Mouse (Mus musculus) splenic B cell, adult 2 months (primary cell): Measurements from ENCODE around the gene Gm42742.

ENCODE experiments used
- DNase-seq: peaks from one replicate; pipeline ENCODE4 v3.0.0-alpha.2; 2011; ENCODE audit warnings: low read depth, low spot score
- H3K27me3 ChIP-seq: 2 replicates; pipeline ENCODE4 v1.6.1; 2012; ENCODE audit warnings: mild to moderate bottlenecking, low read length, moderate library complexity, mixed read lengths; ENCODE audit not compliant: control insufficient read depth, poor library complexity, insufficient read depth, severe bottlenecking
- H3K36me3 ChIP-seq: 2 replicates; pipeline ENCODE4 v1.6.1; 2012; ENCODE audit warnings: mild to moderate bottlenecking, low read length, moderate library complexity, mixed read lengths; ENCODE audit not compliant: control insufficient read depth, poor library complexity, insufficient read depth, severe bottlenecking

Gm42742 gene

DNA sequence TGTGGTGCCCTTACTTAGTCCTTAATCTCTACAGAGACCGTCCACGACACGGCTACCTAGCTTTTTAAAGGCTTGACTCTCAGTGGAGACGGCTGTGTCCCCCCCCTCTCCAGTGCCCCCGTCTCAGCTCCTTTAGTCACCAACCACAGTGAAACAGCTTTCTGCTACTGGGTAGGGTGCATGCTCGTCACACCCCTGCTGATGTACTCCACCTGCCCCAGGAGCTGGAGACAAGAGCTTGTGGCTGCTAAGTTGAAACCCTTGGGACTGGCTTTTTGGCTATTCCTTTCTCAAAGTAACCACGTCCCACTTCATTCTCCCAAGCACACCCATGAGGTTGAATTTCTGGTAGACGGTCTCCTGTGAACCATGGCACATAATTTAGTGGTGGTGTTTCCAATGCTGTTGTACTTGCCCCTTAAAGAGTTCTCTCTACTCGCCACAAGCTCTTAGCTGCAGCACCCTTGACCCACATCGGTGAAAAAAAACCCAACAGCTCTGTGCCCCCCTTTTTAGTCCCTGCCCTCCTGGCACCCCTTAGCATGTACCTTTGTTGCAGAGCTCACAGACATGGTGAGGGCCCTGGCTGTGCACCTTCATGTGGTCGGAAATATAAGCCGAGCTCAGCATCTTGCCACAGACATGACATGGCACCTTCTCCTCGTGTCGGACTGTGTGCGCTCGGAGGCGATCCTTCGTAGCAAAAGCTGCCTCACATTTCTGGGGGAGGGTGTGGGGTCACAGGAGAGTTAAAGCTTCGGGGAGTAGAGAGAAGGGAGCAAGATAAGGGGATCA, 3.2 kb upstream of the Gm42742 start:
- no peak for DNase-seq
- no peaks in the 10 kb centered on the region for H3K27me3 ChIP-seq
- peaks cover 8% of the 10 kb centered on the region for H3K36me3 ChIP-seq

DNA sequence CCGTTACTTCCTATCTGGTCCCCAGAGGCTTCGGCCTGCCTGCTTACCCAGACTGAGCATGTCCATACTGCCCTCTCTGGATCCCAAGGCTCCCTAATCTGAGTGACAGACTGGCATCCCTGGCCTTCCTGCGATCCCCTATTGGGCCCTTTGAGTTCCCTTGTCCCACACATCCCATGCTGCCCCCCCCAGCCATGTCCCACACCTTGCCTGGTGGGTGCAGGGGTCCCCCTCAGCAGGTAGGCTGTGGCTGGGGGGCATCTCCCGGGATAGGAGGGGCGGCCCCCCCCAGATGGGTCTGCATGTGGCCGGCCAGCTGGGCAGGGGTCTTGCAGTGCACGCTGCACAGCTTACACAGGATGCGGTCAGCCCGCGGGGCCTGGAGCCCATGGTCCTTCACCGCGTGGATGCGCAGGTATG, 2.4 kb upstream of the Gm42742 start:
- DNase-seq = no peak
- Histone ChIP-seq H3K36me3 (peaks cover 8% of the 10 kb centered on the region), H3K27me3 (no peaks in the 10 kb centered on the region)

DNA sequence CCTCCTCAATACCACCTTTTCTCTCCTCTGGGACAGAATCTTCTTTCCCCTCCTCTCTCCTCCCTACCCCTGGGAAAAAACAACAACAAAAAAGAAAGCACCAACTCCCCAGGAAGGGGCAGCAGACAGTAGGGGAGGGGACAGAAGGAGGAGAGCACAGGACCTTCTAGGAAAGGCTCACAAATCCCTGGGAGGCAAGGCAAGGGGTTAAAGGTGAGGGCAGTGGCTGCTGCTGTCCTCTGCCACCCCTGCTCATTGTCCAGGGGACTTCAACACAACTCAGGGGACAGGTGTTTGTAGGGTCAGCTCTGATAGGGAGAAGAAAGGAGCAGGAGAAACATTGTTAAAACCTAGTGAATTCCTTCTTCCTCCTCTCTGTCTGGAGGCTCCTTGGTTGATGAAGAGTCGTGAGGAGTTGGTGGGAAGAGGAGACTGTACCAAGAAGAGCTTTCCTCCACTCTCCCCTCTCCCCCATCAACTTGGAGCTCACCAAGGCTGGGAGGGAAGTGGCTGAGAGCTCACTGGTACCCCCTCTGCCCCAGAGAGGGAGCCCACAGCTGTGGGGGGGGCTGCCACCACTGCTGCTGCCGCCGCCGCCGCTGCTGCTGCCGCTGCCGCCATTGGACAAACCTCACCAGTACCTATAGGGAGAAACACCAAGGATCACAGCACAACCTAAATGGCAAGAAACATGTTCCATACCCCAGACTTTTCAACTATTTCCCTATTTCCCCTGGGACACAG, 1.8 kb upstream of the Gm42742 start:
- no peak for DNase-seq
- Histone ChIP-seq H3K36me3 (peaks cover 8% of the 10 kb centered on the region), H3K27me3 (no peaks in the 10 kb centered on the region)

DNA sequence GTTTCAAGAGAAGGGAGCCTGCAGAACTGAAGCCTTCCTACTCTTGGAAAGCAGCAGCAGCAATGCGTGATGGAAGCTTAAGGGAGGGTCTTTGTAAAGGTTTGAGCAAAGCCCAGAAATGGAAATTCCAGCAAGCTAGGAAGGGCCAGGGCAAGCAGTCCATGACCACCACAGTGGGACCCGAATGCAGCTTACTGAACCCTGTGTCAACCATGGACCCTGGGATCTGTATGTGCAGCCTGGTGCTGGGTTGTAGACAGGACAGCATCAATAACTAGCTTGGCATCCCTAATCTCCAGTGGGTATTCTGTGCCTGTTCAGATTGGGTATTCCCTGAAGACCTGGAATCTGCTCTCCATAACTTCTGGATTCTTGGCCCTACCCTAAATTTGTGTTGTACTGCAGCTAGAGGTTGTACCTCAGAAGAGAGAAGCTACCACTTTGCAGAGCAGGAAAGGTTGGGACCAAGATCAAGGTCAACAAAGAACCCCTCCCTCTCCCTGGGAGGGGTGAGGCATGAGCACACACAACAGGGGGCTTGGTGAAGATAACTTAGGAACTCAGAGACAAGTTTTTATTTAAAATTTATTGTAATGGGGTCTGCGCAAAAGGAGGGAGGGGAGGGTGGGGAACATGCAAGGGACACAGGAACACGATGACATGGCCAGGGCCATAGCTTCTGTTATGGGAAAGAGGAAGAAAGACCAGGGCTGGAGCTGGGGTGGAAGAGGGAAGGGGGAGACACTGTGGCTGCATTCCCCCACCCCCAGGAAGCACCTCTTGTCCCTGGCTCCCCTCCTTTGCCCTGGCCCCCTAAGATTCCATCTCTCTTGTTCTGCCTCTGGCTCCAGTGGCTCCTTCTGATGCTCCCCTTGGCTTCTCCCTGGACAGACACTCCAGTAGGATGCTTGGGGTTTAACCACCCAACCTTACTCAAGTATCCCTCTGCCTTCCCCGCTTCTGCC, 948 bp upstream of the Gm42742 start:
- no peaks in the 10 kb centered on the region for H3K27me3 ChIP-seq
- DNase-seq = no peak

DNA sequence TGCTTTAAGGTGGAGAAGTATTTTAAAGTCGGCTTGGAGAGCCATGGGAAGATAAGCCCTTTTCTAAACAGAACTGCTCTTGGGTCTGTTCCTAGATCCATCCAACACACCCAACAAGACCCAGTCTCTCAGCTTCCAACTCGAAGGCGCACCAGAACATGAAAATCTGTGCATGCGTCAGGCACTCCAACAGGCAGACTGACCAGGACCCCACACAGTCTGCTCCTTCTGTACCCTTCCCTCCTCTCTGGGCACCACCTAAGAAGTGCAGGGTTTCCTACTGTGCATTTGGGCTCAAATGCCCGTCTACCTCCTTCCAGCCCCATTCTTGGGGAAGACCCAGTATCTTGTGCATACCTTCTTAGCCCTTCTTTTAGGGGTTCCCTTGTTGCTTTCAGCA, 406 bp downstream of the Gm42742 start:
- H3K36me3 ChIP-seq = peaks cover 8% of the 10 kb centered on the region
- no peaks in the 10 kb centered on the region for H3K27me3 ChIP-seq
- DNase-seq = no peak

More for the DNA sequence above, 948 bp upstream of the Gm42742 start:
- peaks cover 8% of the 10 kb centered on the region for H3K36me3 ChIP-seq

DNA sequence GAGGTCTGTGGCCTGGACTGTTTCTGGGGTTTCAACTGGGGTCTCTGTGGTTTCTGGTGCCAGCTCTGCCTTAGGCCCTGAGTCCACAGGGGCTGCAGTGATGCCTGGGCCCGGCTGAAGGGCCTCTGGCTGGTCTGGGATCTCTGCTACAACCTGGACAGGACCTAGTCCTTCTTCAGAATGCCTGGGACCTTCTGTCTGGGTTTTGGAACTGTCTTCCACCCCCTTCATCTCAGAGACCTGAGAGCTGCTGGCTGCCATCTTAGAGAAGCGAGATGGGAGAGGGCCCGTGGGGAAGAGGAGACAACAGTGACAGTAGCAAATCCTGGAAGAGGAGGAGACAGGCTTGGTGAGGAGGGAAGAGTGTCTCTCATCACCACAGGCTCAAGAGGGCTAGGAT, 866 bp downstream of the Gm42742 start:
- DNase-seq = no peak
- Histone ChIP-seq H3K27me3 (no peaks in the 10 kb centered on the region), H3K36me3 (peaks cover 8% of the 10 kb centered on the region)

DNA sequence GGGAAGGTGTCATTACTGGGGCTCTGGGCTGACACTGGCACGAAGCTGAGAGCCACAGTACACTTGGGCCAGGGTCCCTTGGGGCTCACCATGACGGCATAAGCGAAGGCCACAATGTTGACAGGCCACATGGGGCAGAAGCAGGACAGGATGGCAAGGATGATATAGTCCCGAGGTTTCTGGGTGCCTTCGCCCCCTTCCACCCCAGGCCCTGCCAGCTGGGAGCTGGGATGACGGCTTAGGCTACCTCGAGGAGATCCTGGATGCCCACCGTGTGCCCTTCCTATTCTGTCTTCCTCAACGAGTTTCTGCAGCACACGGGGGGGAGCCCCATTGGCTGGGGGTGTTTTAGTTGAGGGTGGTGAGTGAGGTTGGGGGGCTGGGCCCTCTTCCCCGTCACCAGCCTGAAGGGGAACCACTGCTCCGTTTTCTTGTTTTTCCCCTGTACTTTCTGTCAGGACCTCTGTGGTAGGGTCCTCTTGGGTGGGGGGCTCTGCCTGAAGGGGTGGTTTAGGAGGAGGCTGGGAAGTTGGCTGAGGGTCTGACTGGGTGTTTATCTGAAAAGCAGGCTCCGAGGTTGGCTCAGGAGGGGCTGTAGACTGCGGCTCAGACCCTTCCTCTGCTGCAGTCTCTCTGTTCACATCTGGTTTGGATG, 1.5 kb downstream of the Gm42742 start:
- H3K27me3 ChIP-seq = no peaks in the 10 kb centered on the region
- no peak for DNase-seq
- H3K36me3 ChIP-seq = peaks cover 8% of the 10 kb centered on the region

DNA sequence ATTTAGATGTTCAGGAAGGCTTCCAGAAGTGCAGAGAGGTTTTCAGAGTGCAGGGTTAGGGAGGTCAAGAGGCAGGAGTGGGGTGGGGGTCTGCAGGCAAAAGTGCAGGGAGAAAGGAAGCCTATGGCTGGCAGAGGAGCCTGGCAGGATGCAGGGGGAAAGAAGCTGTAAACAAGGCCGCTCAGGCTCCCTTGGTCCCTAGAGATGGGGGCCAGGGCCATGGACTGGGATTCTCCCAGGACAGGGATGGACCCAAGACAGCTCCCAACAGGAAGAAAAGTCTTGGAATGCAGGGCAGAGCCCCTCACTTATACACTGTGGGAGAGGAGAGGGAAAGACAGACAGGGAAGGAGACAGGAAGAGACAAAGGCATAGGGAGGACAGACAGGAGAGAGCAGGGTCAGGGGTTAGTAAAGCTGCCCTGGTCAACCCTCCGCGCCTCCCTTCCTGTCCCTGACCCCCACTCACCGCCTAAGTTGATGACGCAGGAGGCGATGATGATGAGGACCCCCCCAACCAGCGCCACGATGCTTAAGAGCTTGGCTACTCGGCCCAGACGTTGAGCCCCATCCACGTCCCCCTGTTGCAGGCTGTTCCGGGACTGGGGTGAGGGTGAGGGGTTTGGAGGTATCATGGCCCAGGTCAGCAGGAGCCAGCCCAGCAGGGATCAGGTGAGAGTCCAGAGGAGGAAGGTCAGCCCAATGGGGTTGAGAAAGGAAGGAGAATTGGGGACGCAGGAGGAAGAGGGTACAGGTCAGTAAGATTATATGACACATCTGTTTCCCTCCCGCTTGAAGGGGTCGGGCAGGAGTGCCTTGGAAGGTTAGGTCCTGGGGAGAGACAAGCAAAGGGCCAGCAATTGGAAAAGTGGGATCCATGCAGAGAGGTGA, 2.2 kb downstream of the Gm42742 start:
- H3K36me3 ChIP-seq = peaks cover 2% of the 10 kb centered on the region
- no peaks in the 10 kb centered on the region for H3K27me3 ChIP-seq
- no peak for DNase-seq

DNA sequence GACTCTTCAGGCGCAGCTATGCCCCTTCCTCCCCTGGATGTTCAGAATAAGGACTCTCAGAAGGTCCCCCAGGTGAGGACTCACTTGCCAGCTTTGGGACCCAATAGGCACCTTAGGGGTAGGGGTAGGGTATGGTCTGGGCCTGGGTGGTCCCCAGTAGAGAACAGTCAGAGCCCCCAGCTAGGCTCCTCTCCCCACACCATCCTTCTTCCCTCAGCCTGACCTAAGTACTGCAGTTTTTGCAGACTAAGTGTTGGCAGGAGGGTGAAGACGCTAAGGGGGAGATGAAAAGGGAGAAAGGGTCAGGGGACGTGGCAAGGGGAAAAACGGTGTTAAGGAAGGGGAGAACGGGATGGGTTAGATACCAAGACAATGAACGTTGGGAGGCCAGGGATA, 2.9 kb downstream of the Gm42742 start:
- no peaks in the 10 kb centered on the region; the same call in 1 of the 2 replicates for H3K36me3 ChIP-seq

DNA sequence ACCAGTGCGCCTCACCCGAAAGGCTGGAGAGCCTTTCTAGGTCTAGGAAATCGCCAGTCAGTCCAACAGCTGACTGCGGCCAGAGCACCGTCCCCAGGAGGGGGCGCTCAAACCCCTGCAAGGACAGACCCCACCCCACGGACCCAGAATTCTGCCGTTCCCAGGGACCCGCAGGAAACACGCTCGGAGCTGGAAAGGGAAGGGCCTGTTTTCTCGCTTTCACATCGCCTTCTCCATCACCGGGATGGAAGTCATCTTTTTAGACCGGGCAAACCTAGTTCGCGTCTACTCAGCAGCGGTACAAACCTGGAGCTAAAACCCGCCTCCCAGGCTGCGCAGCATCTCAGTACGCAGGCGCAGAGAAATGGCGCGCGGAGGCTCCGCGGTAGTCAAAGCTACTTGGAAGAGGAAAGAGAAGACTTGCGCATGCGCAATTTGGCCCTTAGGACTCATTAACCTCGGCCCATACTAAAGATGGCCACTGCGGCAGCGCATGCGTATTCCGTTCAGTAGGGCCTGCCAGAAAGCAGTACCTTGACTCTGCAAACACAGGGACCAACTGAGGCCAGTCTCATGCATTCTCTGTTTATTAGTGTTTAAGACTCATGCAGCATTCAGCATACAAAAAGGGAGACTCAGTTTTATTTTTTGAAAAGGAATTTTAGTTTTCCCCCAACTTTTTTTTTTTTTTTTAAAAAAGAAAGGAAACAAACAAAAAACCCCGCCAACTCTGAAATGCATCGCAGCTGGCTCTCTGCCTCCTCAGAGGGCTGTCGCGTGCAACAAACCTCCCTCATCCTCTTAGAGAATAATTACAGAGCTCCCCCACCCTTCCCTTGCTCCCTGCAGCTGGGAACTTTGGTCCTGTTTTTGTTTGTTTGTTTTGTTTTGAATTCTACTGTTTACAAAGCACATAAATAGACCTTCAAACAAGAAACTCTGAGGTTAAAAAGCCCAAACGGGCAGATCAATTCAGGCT, 3.6 kb downstream of the Gm42742 start, which contains the start of gene Pagr1a:
Gene Pagr1a, minus strand, starts transcription at position 382 of the 979 bp plus-strand sequence.
- peak; percentile 100 for DNase-seq
- H3K27me3 ChIP-seq = no peaks in the 10 kb centered on the region
- no peaks in the 10 kb centered on the region; the same call in 1 of the 2 replicates for H3K36me3 ChIP-seq

More for the DNA sequence above, 2.9 kb downstream of the Gm42742 start:
- no peak for DNase-seq
- H3K27me3 ChIP-seq = no peaks in the 10 kb centered on the region

DNA sequence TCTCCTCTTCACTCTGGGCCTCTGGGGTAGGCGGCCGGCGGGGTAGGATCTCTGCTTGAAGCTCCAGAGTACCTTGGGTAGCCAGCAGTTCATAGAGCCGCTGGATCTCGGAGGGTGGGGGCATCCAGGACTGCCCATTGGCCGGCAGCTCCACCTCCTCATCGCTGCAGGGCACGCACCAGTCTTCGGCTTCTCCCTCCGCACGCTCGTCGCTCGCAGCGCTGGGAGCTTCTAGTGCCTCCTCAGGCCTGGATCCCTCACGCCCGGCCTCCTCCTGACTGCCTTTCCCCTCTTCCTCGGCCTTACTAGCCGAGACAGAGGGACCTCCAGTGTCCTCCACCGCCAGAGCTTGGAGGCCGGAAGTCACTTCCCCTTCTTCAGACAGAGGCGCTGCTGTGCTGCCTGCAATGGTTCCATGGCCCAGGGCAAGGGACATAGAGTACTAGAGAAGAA, 4.4 kb downstream of the Gm42742 start:
- no peaks in the 10 kb centered on the region for H3K27me3 ChIP-seq
- no peak for DNase-seq
- no peaks in the 10 kb centered on the region; the same call in 1 of the 2 replicates for H3K36me3 ChIP-seq

DNA sequence TGATC, 4.6 kb downstream of the Gm42742 start, which contains the start of gene Pagr1b:
Gene Pagr1b, minus strand, starts transcription at position 4 of the 5 bp plus-strand sequence.
- DNase-seq = no peak
- no peaks in the 10 kb centered on the region for H3K27me3 ChIP-seq
- no peaks in the 10 kb centered on the region; the same call in 1 of the 2 replicates for H3K36me3 ChIP-seq

DNA sequence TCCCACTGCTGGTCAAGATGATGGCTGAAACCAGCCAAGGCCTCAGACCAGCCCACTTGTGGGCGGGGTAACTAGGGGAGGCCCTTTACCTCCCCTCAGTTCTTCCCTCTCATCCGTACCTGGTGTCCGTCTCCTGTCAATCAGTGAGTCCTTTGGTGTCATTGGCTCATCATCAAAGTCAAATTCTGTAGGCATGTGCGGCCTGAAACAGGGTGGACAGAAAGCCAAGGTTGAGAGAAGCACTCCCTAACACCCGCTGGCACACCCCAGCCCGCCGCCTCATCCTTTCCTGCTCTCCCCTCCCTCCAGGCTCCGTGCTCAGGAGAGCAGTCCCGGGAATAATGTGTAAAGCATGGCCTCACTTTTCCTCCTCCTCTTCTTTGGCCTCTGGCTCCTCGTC, 4.8 kb downstream of the Gm42742 start:
- H3K27me3 ChIP-seq = no peaks in the 10 kb centered on the region
- peak; percentile 46 for DNase-seq
- H3K36me3 ChIP-seq = no peaks in the 10 kb centered on the region; the same call in 1 of the 2 replicates
